Mouse (Mus musculus): Measurements from ENCODE around the gene Baz1a. TPM values are rescaled to one million over a fixed set of nuclear protein-coding genes. Genes with fewer than 3 reads are reported as not detected.
"Not testable (repeated sequence)": the region's sequence is repeated elsewhere in the genome, so short reads cannot be mapped to it uniquely, and the experiment has no call there.

The Baz1a gene
- polyA plus RNA-seq, 1 experiment from 2014 or later, result 16.4 TPM

DNA sequence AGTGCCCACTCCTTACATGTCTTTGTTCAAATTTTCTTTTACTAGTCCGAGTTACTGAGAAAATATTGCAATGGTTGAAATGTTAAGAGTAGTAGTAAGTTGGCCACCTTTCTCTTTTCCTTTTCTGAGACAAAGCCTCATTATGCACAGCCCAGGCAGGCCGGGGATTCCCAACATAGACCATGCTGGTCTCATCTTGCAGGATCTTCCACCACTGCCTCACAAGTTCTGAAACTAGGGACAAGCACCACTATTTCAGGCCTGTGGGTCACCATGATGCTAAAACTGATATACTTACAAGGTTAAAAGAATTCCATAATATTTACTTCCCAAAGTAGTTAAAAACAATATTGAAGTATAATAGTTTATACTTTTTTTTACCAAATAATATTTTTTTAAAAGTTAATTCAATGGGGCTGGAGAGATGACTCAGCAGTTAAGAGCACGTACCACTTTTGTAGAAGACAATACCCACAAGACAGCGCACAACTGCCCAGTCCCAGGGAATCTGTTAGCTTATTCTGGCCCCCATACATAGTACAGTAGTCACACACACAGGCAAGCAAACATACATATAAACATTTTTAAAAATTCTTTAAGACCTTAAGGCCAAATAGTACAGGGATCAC, 48.5 kb downstream of the Baz1a start:
- Histone ChIP-seq H3K9me3 (replicated peaks; ENCODE audit: control insufficient read depth, low read length) (no peaks in the 10 kb centered on the region), H3K9ac (ENCODE audit: low read length) (no peak overlapping the region), H3K27ac (ENCODE audit: low read length) (no peak overlapping the region), H3K4me2 (ENCODE audit: low read depth, low read length) (no peak overlapping the region), H3K4me1 (ENCODE audit: control insufficient read depth, insufficient read depth, low read length) (no peaks in the 10 kb centered on the region), H3K36me3 (ENCODE audit: control insufficient read depth, insufficient read depth) (no peaks in the 10 kb centered on the region), H3K4me3 (ENCODE audit: low read length) (no peak overlapping the region), H3K27me3 (ENCODE audit: control insufficient read depth, insufficient read depth, low read length) (no peaks in the 10 kb centered on the region)
- 94% methylated on average over 4 of the region's 4 CpGs for WGBS
- no peak for ATAC-seq (replicated peaks; ENCODE audit: extremely low read depth, insufficient read depth, low FRiP score)

GRCm38 (mm10) chr12:54959569-54959968, 54.6 kb downstream of the Baz1a start:
- Histone ChIP-seq H3K4me1 (ENCODE audit: control insufficient read depth, insufficient read depth, low read length) (0 out of 2 replicates have a peak, but pooled peaks cover 2% of the 10 kb centered on the region), H3K4me3 (ENCODE audit: low read length) (no peak overlapping the region), H3K27ac (ENCODE audit: low read length) (no peak overlapping the region), H3K9ac (ENCODE audit: low read length) (no peak overlapping the region), H3K27me3 (ENCODE audit: control insufficient read depth, insufficient read depth, low read length) (no peaks in the 10 kb centered on the region), H3K36me3 (ENCODE audit: control insufficient read depth, insufficient read depth) (no peaks in the 10 kb centered on the region), H3K4me2 (ENCODE audit: low read depth, low read length) (no peak overlapping the region), H3K9me3 (replicated peaks; ENCODE audit: control insufficient read depth, low read length) (no peaks in the 10 kb centered on the region)
- no peak for ATAC-seq (replicated peaks; ENCODE audit: extremely low read depth, insufficient read depth, low FRiP score)
- 65% methylated on average over 2 of the region's 2 CpGs for WGBS

DNA sequence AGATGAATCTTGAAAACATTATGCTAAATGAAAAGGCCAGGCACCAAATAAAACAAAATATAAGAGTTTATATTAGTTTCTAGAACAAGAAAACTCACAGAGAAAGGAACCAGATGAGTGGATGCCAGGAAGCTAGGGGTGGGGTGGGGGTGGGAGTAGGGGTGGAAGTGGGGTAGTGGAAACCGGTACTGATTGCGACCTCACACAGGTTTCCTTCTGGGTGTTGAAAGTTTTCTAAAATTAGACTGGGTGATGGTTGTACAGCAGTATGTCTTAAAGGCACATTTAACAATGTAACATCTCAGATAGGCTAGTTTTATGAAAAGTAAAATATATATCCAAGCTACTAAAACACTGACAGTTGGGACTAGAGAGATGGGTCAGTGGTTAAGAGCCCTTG, 57.2 kb downstream of the Baz1a start:
- H3K27ac ChIP-seq (ENCODE audit: low read length), result no peak overlapping the region
- H3K4me1 ChIP-seq (ENCODE audit: control insufficient read depth, insufficient read depth, low read length), result 0 out of 2 replicates have a peak, but pooled peaks cover 2% of the 10 kb centered on the region
- H3K4me2 ChIP-seq (ENCODE audit: low read depth, low read length), result no peak overlapping the region
- H3K36me3 ChIP-seq (ENCODE audit: control insufficient read depth, insufficient read depth), result 0 out of 2 replicates have a peak, but pooled peaks cover 3% of the 10 kb centered on the region
- WGBS, result 27% methylated on average over 2 of the region's 2 CpGs
- H3K27me3 ChIP-seq (ENCODE audit: control insufficient read depth, insufficient read depth, low read length), result no peaks in the 10 kb centered on the region
- H3K9me3 ChIP-seq (replicated peaks; ENCODE audit: control insufficient read depth, low read length), result no peaks in the 10 kb centered on the region
- no peak overlapping the region for H3K9ac ChIP-seq (ENCODE audit: low read length)
- H3K4me3 ChIP-seq (ENCODE audit: low read length), result no peak overlapping the region
- ATAC-seq (replicated peaks; ENCODE audit: extremely low read depth, insufficient read depth, low FRiP score), result no peak

GRCm38 (mm10) chr12:54956457-54956856, 57.7 kb downstream of the Baz1a start:
- no peak overlapping the region for H3K9ac ChIP-seq (ENCODE audit: low read length)
- no peaks in the 10 kb centered on the region for H3K27me3 ChIP-seq (ENCODE audit: control insufficient read depth, insufficient read depth, low read length)
- H3K27ac ChIP-seq (ENCODE audit: low read length), result no peak overlapping the region
- H3K4me1 ChIP-seq (ENCODE audit: control insufficient read depth, insufficient read depth, low read length), result 0 out of 2 replicates have a peak, but pooled peaks cover 2% of the 10 kb centered on the region
- 93% methylated on average over 4 of the region's 4 CpGs for WGBS
- no peak for ATAC-seq (replicated peaks; ENCODE audit: extremely low read depth, insufficient read depth, low FRiP score)
- no peak overlapping the region for H3K4me2 ChIP-seq (ENCODE audit: low read depth, low read length)
- no peaks in the 10 kb centered on the region for H3K9me3 ChIP-seq (replicated peaks; ENCODE audit: control insufficient read depth, low read length)
- H3K4me3 ChIP-seq (ENCODE audit: low read length), result no peak overlapping the region
- H3K36me3 ChIP-seq (ENCODE audit: control insufficient read depth, insufficient read depth), result 0 out of 2 replicates have a peak, but pooled peaks cover 3% of the 10 kb centered on the region

- no peaks in the 10 kb centered on the region for H3K4me1 ChIP-seq (ENCODE audit: control insufficient read depth, insufficient read depth, low read length)
- H3K9ac ChIP-seq (ENCODE audit: low read length), result no peak overlapping the region
- H3K4me3 ChIP-seq (ENCODE audit: low read length), result no peak overlapping the region
- H3K36me3 ChIP-seq (ENCODE audit: control insufficient read depth, insufficient read depth), result peaks cover 6% of the 10 kb centered on the region; the same call in 1 of the 2 replicates
- no peaks in the 10 kb centered on the region for H3K9me3 ChIP-seq (replicated peaks; ENCODE audit: control insufficient read depth, low read length)
- WGBS, result 81% methylated on average over 6 of the region's 6 CpGs
- H3K27ac ChIP-seq (ENCODE audit: low read length), result no peak overlapping the region
- H3K27me3 ChIP-seq (ENCODE audit: control insufficient read depth, insufficient read depth, low read length), result no peaks in the 10 kb centered on the region
- no peak for ATAC-seq (replicated peaks; ENCODE audit: extremely low read depth, insufficient read depth, low FRiP score)
- no peak overlapping the region for H3K4me2 ChIP-seq (ENCODE audit: low read depth, low read length)
These were observed 68.0 kb downstream of the Baz1a start for GRCm38 (mm10) chr12:54946116-54946515.

- H3K4me1 ChIP-seq (ENCODE audit: control insufficient read depth, insufficient read depth, low read length); H3K36me3 ChIP-seq (ENCODE audit: control insufficient read depth, insufficient read depth); H3K4me3 ChIP-seq (ENCODE audit: low read length); H3K4me2 ChIP-seq (ENCODE audit: low read depth, low read length); ATAC-seq (replicated peaks; ENCODE audit: extremely low read depth, insufficient read depth, low FRiP score); H3K27me3 ChIP-seq (ENCODE audit: control insufficient read depth, insufficient read depth, low read length); H3K9ac ChIP-seq (ENCODE audit: low read length); H3K27ac ChIP-seq (ENCODE audit: low read length); H3K9me3 ChIP-seq (replicated peaks; ENCODE audit: control insufficient read depth, low read length): not testable (repeated sequence)
- 89% methylated on average over 6 of the region's 6 CpGs for WGBS
These were observed 71.5 kb downstream of the Baz1a start for GRCm38 (mm10) chr12:54942586-54943157.

DNA sequence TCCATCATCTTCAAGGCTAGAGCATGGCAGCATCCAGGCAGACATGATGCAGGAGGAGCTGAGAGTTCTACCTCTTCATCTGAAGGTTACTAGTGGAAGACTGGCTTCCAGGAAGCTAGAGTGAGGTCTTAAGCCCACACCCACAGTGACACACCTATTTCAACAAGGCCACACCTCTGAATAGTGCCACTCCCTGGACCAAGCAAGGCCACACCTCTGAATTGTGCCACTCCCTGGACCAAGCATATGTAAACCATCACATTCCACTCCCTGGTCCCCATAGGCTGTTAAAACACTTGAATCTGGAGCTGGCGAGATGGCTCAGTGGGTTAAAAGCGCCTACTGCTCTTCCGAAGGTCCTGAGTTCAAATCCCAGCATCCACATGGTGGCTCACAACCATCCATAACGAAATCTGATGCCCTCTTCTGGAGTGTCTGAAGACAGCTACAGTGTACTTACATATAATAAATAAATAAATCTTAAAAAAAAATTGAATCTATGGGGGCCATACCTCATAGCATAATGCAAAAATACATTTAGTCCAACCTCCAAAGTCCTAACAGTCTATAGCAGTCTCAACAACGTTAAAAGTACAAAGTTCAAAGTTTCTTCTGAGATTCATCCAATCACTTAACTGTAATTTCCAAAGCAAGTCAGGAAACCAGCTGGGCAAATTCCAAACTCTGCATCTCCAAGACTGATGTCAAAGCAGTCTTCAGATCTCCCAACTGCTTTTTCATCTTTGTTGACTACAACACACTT, 76.4 kb downstream of the Baz1a start:
- not testable (repeated sequence) for H3K27me3 ChIP-seq (ENCODE audit: control insufficient read depth, insufficient read depth, low read length); H3K9me3 ChIP-seq (replicated peaks; ENCODE audit: control insufficient read depth, low read length); ATAC-seq (replicated peaks; ENCODE audit: extremely low read depth, insufficient read depth, low FRiP score); H3K4me1 ChIP-seq (ENCODE audit: control insufficient read depth, insufficient read depth, low read length); H3K4me3 ChIP-seq (ENCODE audit: low read length); H3K27ac ChIP-seq (ENCODE audit: low read length); H3K4me2 ChIP-seq (ENCODE audit: low read depth, low read length); H3K36me3 ChIP-seq (ENCODE audit: control insufficient read depth, insufficient read depth); H3K9ac ChIP-seq (ENCODE audit: low read length)
- 92% methylated on average over 5 of the region's 5 CpGs for WGBS

DNA sequence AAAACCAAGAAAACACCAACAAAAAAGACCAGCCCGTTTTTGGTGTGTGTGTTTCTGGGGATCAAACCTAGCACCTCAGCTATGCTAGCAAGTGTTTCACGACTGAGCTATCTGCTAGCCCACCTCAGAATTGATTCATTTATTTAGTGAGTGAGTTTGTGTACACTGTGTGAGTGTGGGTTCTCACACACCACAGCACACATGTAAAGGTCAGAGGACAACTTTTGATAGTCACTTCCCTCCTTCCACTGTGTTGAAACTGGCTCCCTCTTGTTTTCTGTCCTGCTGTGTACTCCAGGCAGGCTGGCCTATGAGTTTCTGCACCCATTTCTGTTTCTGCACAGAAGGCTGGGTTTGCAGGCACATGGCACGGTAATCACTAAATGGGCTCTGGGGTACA, 103.8 kb downstream of the Baz1a start:
- H3K36me3 ChIP-seq (ENCODE audit: control insufficient read depth, insufficient read depth), result peaks cover 27% of the 10 kb centered on the region

GRCm38 (mm10) chr12:54892559-54892958, 121.6 kb downstream of the Baz1a start:
- not testable (repeated sequence) for H3K4me3 ChIP-seq (ENCODE audit: low read length); H3K9ac ChIP-seq (ENCODE audit: low read length); ATAC-seq (replicated peaks; ENCODE audit: extremely low read depth, insufficient read depth, low FRiP score); H3K4me2 ChIP-seq (ENCODE audit: low read depth, low read length); H3K4me1 ChIP-seq (ENCODE audit: control insufficient read depth, insufficient read depth, low read length); H3K27me3 ChIP-seq (ENCODE audit: control insufficient read depth, insufficient read depth, low read length); H3K9me3 ChIP-seq (replicated peaks; ENCODE audit: control insufficient read depth, low read length); H3K27ac ChIP-seq (ENCODE audit: low read length); H3K36me3 ChIP-seq (ENCODE audit: control insufficient read depth, insufficient read depth)
- WGBS, result 30% methylated on average over 1 of the region's 2 CpGs

More for the DNA sequence above, 103.8 kb downstream of the Baz1a start:
- WGBS, result 84% methylated on average over 3 of the region's 3 CpGs
- H3K4me1 ChIP-seq (ENCODE audit: control insufficient read depth, insufficient read depth, low read length), result no peaks in the 10 kb centered on the region
- no peak overlapping the region for H3K4me2 ChIP-seq (ENCODE audit: low read depth, low read length)
- H3K27ac ChIP-seq (ENCODE audit: low read length), result no peak overlapping the region
- H3K27me3 ChIP-seq (ENCODE audit: control insufficient read depth, insufficient read depth, low read length), result no peaks in the 10 kb centered on the region
- H3K4me3 ChIP-seq (ENCODE audit: low read length), result no peak overlapping the region
- no peak for ATAC-seq (replicated peaks; ENCODE audit: extremely low read depth, insufficient read depth, low FRiP score)
- H3K9ac ChIP-seq (ENCODE audit: low read length), result no peak overlapping the region
- H3K9me3 ChIP-seq (replicated peaks; ENCODE audit: control insufficient read depth, low read length), result no peaks in the 10 kb centered on the region

Measured in heart, embryonic 16.5 days (tissue).